Mouse (Mus musculus) testis, postnatal 14 days (tissue): ENCODE measurements at regions not wholly inside any gene's neighbourhood (a gene's known extent, or its start where the extent isn't known, plus 50 kb on each side); places are given as distances from the start of the nearest gene placed in this dataset.

Experiments used
- DNase-seq: peaks from one replicate; pipeline ENCODE4 v3.0.0; 2021; ENCODE audit warnings: low spot score

DNA sequence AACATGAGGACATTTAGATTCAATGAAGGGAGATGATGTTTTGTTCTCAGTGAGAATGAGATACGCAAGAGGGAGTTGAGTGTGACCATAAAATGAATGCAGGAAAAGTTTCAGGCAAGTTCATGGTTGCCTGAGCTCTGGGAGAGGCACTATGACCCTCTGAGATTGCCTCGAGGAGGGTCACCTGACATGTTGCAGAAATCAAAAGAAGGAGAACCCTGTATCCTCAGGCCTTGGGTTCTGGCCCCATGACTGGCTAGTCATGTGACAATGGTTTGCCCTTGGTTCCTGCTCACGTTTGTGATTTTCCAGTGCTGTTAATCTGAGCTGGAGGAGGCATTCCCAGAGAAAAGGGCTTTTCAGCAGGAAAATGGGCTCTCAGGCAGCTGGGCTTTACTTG, 98.9 kb downstream of the Mab21l3 start:
- DNase-seq, result no peak

DNA sequence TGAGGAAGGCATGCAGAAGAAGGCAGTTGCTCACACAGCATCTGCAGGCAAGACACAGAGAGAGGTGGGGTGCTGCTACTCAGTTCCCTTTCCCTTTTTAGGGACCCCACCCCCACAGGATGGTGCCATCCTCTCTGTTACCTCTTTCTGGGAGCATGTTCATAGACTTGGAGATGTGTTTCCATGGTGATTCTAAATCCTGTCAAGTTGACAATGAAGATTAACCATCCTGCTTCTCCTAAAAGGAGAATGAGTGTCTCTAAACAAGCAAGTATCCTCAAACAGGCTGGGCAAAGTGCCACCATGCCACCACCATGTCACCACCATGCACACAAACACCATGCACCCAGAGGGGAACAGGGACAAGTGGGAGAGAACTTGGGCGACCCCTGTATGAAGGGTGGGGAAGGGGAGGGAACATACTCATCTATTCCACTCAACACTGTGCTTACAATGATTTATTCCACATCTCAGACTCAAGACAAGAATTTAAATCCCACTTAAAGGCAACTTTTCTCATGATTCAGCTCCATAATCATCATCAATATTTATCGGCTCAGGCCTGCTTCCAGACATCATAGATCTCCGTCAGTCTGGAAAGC, 99.6 kb downstream of the Mab21l3 start:
- DNase-seq, result no peak

DNA sequence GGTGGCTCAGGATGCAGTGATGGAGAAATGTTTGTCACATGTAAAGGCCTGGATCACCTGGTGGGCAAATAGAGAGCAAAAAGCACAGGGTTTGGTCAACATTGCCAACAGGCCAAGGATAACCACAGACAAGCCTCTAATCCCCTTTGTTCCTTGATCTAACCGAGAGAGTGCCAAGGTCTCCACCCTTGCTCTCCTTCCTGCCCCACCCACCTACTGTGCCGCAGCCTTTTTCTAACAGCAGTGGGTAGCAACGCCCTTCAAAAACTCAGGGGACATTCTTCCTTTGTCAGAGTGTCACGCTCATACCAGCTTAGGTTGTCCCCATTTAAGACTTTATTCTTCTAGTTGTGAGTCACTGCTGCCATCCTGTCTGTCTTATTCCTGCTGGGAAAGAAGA, 100.6 kb downstream of the Mab21l3 start:
- DNase-seq, result no peak

DNA sequence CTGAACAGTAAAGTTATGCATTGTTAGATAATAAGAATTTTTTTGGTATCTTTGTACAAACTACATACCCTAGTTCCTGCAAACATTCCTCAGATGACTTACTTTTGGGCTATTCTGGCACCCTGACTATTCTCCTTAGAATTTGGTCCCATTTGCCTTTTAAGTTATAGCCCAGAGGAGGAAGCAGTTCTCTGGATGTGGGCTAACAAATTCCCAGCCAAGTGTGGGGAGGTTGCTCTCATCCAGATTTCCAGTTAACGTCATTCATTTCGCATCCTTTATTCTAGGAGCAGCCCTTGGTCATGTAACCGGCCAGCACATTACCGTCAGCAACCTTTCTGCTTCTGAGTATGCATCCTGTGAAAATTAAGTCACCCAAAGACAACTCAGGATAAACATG, 107.9 kb downstream of the Mab21l3 start:
- DNase-seq, result no peak

DNA sequence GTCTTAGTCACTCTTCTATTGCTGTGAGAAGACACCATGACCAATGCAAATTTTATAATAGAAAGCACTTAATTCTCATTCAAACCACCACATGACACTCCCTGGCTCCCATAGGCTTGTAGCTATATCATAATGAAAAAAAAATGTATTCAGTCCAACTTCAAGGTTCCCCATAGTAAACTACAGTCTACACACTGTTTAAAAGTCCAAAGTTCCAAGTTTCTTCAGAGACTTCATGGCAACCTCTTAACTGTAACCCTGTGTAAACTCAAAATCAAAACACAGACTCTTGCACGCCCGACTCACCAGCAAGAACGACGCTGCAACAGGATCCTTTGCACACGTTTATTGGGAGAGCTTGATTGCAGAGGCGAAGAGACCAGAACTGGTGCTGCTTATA, 111.6 kb downstream of the Mab21l3 start:
- no peak for DNase-seq

DNA sequence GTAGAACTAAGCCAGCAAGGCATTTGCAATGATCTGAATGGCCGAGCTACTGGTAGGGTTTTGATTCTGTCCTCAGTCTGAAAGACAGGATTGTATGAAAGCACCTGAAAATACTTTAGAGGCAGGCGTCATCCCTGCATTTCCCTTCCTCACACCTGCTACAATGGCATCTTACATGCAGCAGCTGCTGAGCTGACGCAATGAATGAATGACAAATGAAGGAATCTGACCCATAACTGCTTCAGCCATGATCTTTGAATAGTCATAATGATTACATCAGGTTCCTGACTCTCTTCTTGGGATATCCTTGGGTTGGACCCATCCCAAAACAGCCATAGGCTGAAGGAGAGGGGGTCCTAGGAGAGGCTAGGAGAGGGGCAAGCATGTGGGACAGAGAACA, 119.7 kb downstream of the Mab21l3 start:
- no peak for DNase-seq

DNA sequence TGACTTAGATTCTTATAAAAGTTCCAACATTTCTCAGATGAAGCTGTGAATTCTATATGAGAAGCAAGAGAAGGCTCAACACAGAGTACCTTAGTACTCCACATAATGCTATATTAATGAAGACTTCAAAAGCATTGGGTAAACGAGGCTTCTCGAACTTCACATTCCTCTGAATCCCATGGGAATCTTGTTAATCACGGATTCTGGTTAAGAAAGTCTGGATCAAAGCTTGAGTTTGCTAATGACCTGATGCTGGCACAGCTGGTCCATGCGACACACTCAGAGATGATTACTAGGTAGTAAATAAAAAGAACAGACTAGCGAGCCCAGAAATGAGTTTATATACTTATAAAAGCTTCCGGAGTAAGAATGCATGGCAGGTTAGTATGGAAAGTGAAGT, 118.4 kb upstream of the Atp1a1 start:
- no peak for DNase-seq

DNA sequence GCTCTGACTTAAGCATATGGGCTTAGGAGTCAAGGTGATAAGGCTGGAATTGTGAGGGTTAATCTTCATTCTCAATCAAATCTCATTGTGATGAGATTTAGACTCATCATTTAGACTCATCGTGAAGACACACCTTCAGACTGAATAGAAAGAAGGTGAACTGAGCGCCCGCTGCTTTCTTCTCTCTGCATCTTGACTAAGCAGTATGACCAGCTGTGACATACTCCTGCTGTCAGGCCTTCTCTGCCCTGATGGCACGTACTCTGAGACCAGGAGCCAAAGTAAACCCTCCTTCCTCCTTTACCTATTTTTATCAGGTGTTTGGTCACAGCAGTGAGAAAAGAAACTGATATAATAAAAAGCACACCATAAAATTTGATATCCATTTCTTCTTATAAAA, 117.5 kb upstream of the Atp1a1 start:
- DNase-seq, result no peak

DNA sequence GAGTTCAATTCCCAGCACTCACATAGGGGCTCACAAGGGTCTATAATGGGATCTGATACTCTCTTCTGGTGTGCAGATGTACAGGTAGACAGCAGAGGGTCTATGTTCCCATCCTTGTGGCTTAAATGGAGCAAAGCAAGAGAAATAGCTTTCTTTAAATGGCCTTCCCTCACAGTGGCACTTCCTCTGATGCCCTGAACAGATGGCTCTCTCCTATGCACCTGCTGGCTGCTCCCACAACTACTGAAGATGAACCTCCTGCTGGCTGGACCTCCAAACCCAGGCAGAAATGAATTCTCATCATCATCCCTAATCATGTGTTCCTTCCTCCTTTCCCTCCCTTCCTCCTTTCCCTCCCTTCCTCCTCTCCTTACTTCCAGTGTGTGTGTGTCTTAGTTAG, 110.9 kb upstream of the Atp1a1 start:
- DNase-seq, result no peak

DNA sequence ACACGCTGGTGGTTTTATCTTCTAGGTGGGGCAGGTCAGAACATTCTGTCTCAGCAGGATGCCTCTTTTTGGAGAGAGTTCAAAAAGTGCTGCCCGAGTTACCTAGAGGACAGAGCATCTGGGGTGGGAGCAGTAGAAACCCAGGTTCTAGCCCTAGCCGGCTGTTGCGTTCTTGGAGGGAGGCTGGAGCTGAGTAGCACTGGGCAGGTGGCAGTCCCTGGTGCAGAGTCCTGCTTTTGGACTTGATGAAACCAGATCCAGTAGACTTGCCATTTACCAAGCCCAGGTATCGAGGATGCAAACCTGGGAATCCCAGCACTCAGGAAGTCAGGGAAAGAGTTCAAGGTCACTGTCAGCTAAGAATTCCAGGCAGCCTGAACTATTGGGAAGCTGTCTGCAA, 110.3 kb upstream of the Atp1a1 start:
- no peak for DNase-seq

DNA sequence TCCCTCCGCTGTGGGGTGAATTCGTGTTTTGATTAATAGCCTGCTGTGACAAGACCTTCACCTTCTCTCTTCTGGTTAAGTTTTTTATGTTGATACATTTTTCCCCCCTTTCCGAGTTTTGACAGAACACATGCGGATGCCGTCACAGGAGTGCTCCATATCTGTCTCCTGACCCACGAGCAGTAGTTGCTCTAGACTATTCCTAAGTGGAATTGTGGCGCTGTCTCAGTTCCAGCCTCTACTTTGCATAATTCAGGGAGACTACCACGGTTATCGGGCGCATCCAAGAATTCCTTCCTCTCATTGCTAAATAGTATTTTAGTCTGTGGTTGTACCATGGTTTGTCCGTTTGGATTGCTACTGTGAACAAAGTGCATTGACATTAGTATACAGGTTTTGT, 109.2 kb upstream of the Atp1a1 start:
- DNase-seq, result no peak

DNA sequence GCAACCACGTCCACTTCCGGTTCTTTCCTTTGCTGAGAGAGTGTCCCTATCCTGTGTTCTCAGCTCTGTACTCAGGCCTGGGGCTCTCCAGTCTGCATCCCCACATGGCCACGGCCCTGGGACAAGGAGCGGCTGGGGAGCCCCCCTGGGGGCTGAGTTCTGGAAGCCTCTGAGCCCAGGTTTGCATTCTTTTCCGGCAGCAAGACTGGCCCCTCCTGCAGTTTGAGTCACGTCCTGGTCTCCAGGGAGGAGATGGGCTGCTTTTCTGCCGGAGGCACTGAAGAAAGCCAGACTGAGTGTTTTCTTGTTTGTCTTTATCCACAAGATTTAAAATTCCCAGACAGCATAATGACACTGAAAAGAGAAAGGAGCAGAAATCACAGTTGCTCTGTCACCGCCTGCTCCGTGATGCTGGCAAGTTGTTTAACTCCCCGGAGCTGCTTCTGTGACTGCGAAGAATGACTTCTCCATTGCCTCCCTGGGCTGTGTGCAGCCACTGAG, 108.7 kb upstream of the Atp1a1 start:
- no peak for DNase-seq

DNA sequence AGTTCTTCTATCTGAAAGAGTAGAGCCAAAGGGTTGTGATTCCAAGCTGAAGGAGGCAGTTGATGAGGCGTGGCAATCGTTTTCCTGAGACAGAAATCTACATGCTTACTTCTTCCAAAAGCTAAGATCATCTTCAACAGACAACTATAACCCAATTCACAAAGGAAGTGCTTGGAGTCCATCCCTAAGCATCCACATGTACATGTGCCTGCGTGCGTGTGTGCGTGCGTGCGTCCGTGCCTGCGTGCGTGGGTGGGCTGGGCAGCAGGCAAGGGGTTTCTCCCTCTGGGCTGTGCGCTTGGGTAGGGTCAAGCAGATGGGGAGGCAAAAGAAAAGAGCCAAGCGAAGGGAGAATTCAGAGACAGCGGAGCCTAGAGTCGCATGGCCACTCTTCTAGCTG, 108.2 kb upstream of the Atp1a1 start:
- no peak for DNase-seq

DNA sequence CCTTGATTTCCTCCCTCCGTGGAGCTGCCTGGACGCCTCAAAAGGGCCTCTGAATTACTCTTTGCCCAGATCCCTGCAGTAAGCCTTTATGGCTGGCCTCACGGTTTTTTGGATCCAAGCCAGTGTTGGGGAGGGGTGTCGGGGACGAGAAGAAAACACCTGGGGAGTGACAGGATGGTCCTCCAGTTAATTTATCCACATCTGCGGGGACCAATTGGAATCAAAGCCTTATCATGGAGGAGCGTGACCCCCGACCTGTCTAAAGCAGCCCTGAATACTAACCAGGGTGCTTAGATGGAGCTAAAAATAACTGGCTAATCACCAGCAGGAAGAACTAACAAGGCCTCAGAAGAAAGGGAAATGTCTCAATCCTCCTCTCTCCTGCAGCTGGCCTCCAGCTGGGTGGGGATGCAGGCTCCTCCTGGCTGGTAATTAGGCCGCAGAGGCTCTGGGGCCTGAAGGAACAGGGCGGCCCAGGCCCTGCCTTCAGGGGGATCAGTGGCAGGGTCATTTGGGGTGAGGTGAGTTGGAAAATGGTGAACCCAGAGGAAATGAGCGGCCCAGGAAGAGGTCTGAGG, 107.2 kb upstream of the Atp1a1 start:
- peak; percentile 71 for DNase-seq

DNA sequence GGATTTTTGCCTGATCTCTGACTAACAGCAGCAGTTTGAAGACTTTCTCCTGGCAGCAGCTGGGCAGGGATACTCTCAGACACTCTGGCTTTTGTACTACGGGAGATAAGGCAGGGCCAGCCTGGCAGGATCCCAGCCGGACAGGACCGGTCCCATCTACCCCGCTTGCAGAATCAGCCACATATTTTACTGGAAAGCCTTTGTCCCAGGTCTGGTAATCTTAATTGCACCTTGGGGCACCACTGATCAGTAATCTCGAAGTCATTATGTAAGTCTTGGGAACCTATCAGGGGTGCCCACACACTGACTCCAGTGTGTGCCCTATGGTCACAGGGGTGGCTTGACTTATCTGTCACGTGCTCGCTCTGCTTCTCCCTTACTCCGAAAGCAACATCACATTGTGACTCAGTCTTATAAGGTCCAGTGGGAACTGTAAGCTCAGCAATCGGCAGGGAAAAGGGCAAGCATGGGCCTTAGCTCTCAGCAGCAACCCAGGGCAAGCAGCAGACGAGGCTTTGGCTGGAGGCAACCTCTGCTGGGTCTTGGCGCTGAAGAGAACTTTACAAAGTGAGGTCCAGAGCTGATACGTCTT, 105.0 kb upstream of the Atp1a1 start:
- peak; percentile 74 for DNase-seq

DNA sequence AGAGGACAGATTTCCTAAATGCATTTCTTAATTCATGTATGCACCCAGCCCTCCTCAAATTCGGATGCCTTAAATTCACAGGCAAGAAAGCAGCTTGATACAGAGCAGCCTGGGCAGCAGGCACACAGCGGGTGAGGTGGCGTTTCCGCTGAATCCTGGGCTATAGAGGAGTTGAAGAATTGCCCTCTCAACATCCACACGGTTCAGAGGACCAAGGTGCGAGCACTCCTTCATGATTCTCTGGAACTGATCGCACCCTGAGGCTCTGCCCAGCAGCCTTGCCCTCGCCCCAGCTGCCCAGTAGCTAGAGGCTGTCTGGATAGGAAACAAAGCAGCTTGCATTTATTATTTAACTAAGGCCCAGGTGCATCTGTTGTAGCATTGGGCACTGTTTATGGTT, 104.3 kb upstream of the Atp1a1 start:
- no peak for DNase-seq

DNA sequence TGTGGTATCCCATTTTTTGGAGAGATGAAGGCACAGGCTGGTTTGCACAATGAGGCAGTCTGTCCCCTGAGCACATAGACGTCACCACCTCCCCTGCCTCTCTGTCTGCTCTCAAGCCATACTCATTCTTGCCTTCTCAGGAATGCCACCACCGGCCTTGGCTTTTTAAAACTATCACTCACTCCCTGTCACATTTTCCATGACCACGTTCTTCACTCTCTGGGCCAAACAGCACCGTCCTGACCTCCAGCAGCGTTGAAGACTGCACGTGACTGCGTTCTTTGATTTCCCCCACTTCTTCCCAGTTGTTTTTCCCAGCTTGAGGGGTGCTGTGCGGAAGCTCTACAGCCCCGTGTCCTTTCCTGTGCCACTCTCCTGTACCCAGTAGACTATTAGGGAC, 100.4 kb upstream of the Atp1a1 start:
- DNase-seq, result no peak

DNA sequence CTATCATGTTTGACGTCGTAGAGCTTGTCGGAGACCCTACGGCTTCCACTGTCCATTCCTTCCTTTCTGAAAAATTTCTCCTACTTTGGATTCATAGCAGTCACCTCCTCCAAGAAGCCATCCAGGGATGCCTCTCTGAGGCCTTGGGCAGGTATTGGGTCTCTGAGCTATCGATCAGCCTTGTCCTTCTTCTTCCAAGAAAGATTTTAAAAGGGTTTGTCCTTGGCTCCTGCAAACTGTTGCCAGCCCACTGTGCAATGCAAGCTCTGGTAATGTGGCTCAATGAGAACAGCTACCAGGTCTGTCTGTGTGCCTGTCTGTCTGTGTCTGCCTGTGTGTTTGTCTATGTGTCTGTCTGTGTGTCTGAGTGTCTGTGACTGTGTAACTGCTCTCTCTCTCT, 99.8 kb upstream of the Atp1a1 start:
- DNase-seq, result no peak

DNA sequence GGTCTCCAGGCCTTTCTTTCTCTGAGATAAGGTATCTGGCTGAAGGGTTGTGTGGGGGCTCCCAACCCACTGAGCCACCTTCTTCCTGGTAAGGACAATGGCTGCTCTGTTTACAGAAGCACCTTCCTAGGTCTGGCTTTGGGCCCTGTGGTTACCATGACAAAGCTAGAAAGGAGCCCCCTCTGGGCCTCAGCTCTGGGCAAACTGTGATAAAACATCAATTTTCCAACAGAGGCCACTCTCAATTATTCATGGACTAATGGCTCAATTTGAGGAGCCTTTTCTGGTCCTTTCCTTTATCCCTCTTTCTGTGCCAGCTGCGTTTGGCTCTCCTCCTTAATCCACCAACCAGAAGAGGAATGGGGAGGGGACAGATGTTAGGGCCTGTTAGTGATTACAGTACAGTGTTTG, 97.3 kb upstream of the Atp1a1 start:
- DNase-seq, result no peak

DNA sequence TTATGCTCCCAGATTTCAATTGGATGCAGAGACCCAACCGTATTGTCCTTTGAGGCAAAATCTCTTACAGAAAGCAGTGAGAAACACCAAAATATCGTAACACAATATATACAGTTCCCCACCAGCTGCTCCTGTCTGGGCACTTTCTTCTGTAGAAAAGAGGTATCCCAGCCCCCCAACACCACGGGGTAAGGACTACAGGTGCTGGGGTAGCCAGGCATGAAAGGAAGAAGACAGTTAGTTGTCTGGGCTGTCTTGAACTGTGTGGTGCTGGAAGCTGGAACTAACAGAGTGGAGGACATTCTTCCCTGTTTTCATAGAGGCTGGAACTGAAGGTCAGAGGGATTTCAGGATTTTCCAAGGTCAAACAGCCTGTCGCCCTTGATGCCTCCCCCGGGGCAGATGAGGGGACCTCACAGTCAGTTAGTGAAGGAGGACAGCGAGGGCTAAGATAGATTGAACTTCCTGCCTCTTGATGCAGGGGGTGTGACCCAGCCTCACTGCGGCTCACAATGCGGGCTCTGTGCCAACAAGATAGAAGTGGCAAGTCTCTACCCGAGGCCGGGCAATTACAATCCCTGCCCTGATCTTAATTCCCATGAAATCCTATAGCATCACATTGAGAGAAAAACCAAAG, 96.6 kb upstream of the Atp1a1 start:
- peak; percentile 51 for DNase-seq

DNA sequence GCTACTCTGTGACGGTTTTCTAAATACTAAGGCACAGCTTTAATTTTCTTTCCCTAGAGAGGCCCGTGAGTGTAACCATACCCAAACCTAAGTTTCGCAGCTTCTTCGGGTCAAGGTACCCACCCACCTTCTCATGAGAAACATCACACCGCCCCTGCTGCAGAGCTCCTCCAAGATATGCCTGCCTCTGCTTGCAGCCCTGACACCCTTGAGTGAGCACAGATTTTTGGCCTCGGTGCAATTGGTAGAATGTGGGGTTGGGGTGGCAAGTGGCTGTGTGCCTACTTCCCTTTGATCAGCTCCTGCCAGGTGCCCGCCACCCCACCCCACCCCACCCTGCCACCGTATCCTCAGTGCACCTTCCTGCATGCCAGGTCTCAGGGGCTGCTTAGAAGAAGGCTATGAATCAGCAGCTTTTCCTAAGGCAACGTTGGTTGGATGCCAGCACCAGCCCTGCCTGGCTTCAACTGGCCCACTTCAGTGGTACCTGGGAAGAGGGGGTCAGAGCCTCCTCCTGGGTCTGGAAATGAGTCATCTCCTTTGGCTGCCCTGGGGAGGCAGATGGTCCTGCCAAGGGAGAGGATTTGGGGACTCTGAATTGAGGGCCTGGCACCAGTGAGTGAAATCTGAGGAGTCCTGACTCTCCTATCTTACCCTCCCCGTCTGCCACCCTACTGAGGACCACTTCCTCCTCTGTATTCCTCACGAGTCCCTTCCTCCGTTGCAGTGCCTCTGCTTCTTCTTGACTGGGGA, 95.6 kb upstream of the Atp1a1 start:
- DNase-seq, result no peak

DNA sequence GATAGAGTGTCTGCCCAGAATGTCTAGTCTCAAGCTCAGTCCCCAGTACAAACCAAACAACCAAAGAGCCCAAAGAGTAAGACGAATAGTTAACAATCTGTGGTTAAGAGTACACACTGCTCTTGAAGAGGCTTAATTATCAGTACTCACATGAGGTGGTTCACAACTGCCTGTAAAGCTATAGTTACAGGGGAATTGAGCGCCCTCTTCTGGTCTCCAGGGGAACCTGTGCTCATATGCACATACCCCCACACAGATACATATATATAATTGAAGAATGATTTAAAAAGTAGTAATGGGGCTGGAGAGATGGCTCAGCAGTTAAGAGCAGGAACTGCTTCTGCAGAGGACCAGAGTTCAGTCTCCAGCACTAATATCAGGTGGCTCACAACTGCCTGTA, 92.3 kb upstream of the Atp1a1 start:
- DNase-seq, result no peak

DNA sequence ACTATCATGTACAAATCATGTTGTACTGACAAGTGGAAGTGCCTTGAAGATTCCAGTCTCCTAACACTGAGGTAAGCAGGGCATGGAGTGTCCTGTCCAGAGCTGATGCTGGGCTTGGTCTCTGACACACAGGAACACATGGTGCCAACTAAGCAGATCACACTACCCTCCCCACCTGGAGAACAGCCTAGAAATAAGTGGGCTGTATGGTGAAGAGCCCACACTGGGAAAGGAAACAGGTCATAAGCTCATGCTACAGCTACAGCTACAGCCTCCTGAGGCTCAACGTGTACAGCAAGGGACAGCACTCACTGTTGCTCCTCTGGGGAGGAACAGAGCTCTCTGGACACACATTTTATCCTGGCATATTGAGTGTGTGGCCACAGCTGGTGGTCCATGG, 89.8 kb upstream of the Atp1a1 start:
- DNase-seq, result no peak
